In the genomic region with DNA sequence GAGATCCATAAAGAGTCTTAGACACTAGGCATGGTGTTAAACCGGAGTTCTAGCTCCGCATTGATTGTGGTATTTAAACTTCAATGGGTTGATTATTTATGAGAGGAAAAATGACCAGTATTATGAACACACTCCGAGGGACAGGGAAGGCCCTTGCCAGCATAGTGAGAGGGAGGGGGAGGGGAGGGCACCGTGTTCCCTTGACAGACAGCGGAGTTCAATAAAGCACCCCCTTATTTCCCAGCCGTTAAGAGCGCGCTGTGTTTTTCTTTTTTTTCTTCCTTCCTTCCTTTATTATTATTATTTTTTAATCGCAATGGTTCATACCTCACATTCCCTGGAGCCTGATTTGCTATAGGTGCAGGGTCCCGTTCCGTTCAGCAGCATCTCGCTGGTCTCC, we compare ENCODE assay signal across 9 mouse cellular contexts. TPM values are rescaled to one million over a fixed set of nuclear protein-coding genes. Genes with fewer than 3 reads are reported as not detected.
DNase-seq lines count a peak whose midpoint lies in the region; ATAC-seq and TF ChIP-seq lines count a peak whose summit lies in the region.
"Had no signal": no experiment of that assay in that cellular context is flagged by ENCODE, and none has a peak within 500 bp of the region (broad histone marks: within the 10 kb centered on the region; RNA-seq: fewer than 3 reads in every experiment).

No protein-coding gene starts in this region.

- no peak for TF ChIP-seq CTCF in midbrain, postnatal 0 days (IDR thresholded peaks at IDR 0.05)

- no peak overlapping the region for H3K27ac ChIP-seq in kidney, embryonic 16.5 days (ENCODE audit: low read length)
- H3K27ac ChIP-seq in embryonic facial prominence, embryonic 11.5 days (replicated peaks; ENCODE audit: low read depth, low read length): no peak overlapping the region
- peak overlapping the region; percentile 20 for H3K27ac ChIP-seq in hindbrain, embryonic 14.5 days
- peak overlapping the region; percentile 63; the same call in 1 of the 2 replicates for H3K27ac ChIP-seq in midbrain, postnatal 0 days (ENCODE audit: low read depth, low read length)

- H3K9me3 ChIP-seq in kidney, embryonic 16.5 days (ENCODE audit: low read length): no peaks in the 10 kb centered on the region
- H3K9me3 ChIP-seq in embryonic facial prominence, embryonic 11.5 days (replicated peaks; ENCODE audit: control insufficient read depth, low read length): no peaks in the 10 kb centered on the region
- no peaks in the 10 kb centered on the region for H3K9me3 ChIP-seq in hindbrain, embryonic 14.5 days (ENCODE audit: control insufficient read depth, low read length)
- H3K9me3 ChIP-seq in midbrain, postnatal 0 days (ENCODE audit: low read length): no peaks in the 10 kb centered on the region

- H3K9ac ChIP-seq in kidney, embryonic 16.5 days (replicated peaks; ENCODE audit: low read length): peak overlapping the region; percentile 59; the same call in 1 of the 2 replicates
- no peak overlapping the region for H3K9ac ChIP-seq in embryonic facial prominence, embryonic 11.5 days (replicated peaks; ENCODE audit: low read length)
- H3K9ac ChIP-seq in hindbrain, embryonic 14.5 days: peak overlapping the region; percentile 74
- peak overlapping the region; percentile 64 for H3K9ac ChIP-seq in midbrain, postnatal 0 days (replicated peaks; ENCODE audit: low read length, poor library complexity, severe bottlenecking)

- peaks cover 22% of the 10 kb centered on the region for H3K4me1 ChIP-seq in kidney, embryonic 16.5 days (ENCODE audit: insufficient read depth, low read length)
- peaks cover 2% of the 10 kb centered on the region; the same call in 1 of the 2 replicates for H3K4me1 ChIP-seq in embryonic facial prominence, embryonic 11.5 days (ENCODE audit: control insufficient read depth, insufficient read depth, low read length)
- peaks cover 12% of the 10 kb centered on the region for H3K4me1 ChIP-seq in hindbrain, embryonic 14.5 days (replicated peaks; ENCODE audit: control insufficient read depth, insufficient read depth, low read length)
- H3K4me1 ChIP-seq in midbrain, postnatal 0 days (ENCODE audit: insufficient read depth, low read length): no peaks in the 10 kb centered on the region

- peak overlapping the region; percentile 39 for H3K4me3 ChIP-seq in kidney, embryonic 16.5 days (ENCODE audit: low read length)
- H3K4me3 ChIP-seq in embryonic facial prominence, embryonic 11.5 days (ENCODE audit: low read depth, low read length): peak overlapping the region; percentile 26
- H3K4me3 ChIP-seq in hindbrain, embryonic 14.5 days (replicated peaks; ENCODE audit: low read length): peak overlapping the region; percentile 56
- peak overlapping the region; percentile 55 for H3K4me3 ChIP-seq in midbrain, postnatal 0 days (ENCODE audit: low read depth, low read length)

- peak overlapping the region; percentile 60 for H3K4me2 ChIP-seq in kidney, embryonic 16.5 days (replicated peaks; ENCODE audit: low read depth, low read length)
- peak overlapping the region; percentile 58 for H3K4me2 ChIP-seq in embryonic facial prominence, embryonic 11.5 days (ENCODE audit: low read depth, low read length)
- peak overlapping the region; percentile 87 for H3K4me2 ChIP-seq in hindbrain, embryonic 14.5 days (replicated peaks)
- H3K4me2 ChIP-seq in midbrain, postnatal 0 days (ENCODE audit: low read depth, low read length, poor library complexity, severe bottlenecking): peak overlapping the region; percentile 71

- no peak for ATAC-seq in kidney, embryonic 16.5 days (ENCODE audit: low FRiP score, low TSS enrichment)
- no peak for ATAC-seq in embryonic facial prominence, embryonic 11.5 days (replicated peaks; ENCODE audit: insufficient number of reproducible peaks, low FRiP score, low TSS enrichment, low read depth)
- no peak for ATAC-seq in hindbrain, embryonic 14.5 days (ENCODE audit: low FRiP score)
- no peak for ATAC-seq in midbrain, postnatal 0 days (ENCODE audit: low FRiP score)

- peaks cover 35% of the 10 kb centered on the region for H3K27me3 ChIP-seq in kidney, embryonic 16.5 days (ENCODE audit: insufficient read depth, low read length)
- peaks cover 10% of the 10 kb centered on the region; the same call in 1 of the 2 replicates for H3K27me3 ChIP-seq in embryonic facial prominence, embryonic 11.5 days (ENCODE audit: control insufficient read depth, insufficient read depth, low read length)
- peaks cover 4% of the 10 kb centered on the region; the same call in 1 of the 2 replicates for H3K27me3 ChIP-seq in hindbrain, embryonic 14.5 days (ENCODE audit: control insufficient read depth, insufficient read depth, low read length)
- peaks cover 3% of the 10 kb centered on the region; the same call in 1 of the 2 replicates for H3K27me3 ChIP-seq in midbrain, postnatal 0 days (ENCODE audit: insufficient read depth, low read length)

- no peaks in the 10 kb centered on the region for H3K36me3 ChIP-seq in kidney, embryonic 16.5 days (ENCODE audit: insufficient read depth, low read length)
- H3K36me3 ChIP-seq in embryonic facial prominence, embryonic 11.5 days (replicated peaks; ENCODE audit: control insufficient read depth, insufficient read depth, low read depth, low read length): no peaks in the 10 kb centered on the region
- no peaks in the 10 kb centered on the region for H3K36me3 ChIP-seq in hindbrain, embryonic 14.5 days (replicated peaks; ENCODE audit: control insufficient read depth, insufficient read depth)
- H3K36me3 ChIP-seq in midbrain, postnatal 0 days (ENCODE audit: insufficient read depth, low read length): no peaks in the 10 kb centered on the region

- DNase-seq in kidney, adult 8-10 months: no peak
- DNase-seq in embryonic facial prominence, embryonic 11.5 days (ENCODE audit: low spot score): peak; percentile 8
- no peak for DNase-seq in hindbrain, embryonic 14.5 days (ENCODE audit: low spot score)
- DNase-seq in midbrain, postnatal 0 days (ENCODE audit: low spot score): peak; percentile 19
- DNase-seq in urinary bladder, postnatal 4 days (ENCODE audit: low spot score in 2 of 2): no peak
- DNase-seq in urinary bladder, postnatal 10 days (ENCODE audit: low spot score): no peak
- DNase-seq in adrenal gland, adult 18-20 months (ENCODE audit: low spot score in 2 of 2): no peak

- WGBS in kidney, embryonic 16.5 days: 0% methylated on average over 12 of the region's 12 CpGs
- WGBS in embryonic facial prominence, embryonic 11.5 days: under 1% methylated on average over 12 of the region's 12 CpGs
- WGBS in hindbrain, embryonic 14.5 days: under 1% methylated on average over 12 of the region's 12 CpGs
- WGBS in midbrain, postnatal 0 days: 0% methylated on average over 12 of the region's 12 CpGs

RNA-seq across cellular contexts. Expression of gene Lrrtm3, which starts 2.6 kb away (rescaled TPM):
- polyA plus RNA-seq in kidney, embryonic 16.5 days (2015; fragmentation: Nextera tagmentation; extraction: Ambion mirVana): 0.35 and 0.53 TPM in 2 replicates
- polyA plus RNA-seq in embryonic facial prominence, embryonic 11.5 days (2014; fragmentation: Nextera tagmentation; extraction: Ambion mirVana): 0.36 and 1.3 TPM in 2 replicates
- polyA plus RNA-seq in hindbrain, embryonic 14.5 days (2014; fragmentation: Nextera tagmentation; extraction: Ambion mirVana): 35.9 and 37.2 TPM in 2 replicates
- total RNA-seq in midbrain, postnatal 0 days (2014; rRNA removed): 45.2 and 50.9 TPM in 2 replicates
- polyA plus RNA-seq in midbrain, postnatal 0 days (2015; fragmentation: Nextera tagmentation; extraction: Ambion mirVana): 41.0 and 44.3 TPM in 2 replicates
- 1 to 10 TPM in 1 of 2 experiments, under 1 TPM in 1; 0.96 to 1.2 TPM for total RNA-seq in adrenal gland, adult 18-20 months (2021)
- total RNA-seq: liver, adult 2 months had no signal
- polyA plus RNA-seq: liver, adult 2 months had no signal

Comparison
In these comparisons a context has a peak if more than half of its experiments do, and no peak if none do; other contexts are left out.
1. H3K27ac ChIP-seq: peak in hindbrain, embryonic 14.5 days (single experiment) and midbrain, postnatal 0 days (single experiment); none in kidney, embryonic 16.5 days (single experiment) and embryonic facial prominence, embryonic 11.5 days (single experiment).
2. DNase-seq: peak in embryonic facial prominence, embryonic 11.5 days (single experiment) and midbrain, postnatal 0 days (single experiment); none in kidney, adult 8-10 months (0 of 2), hindbrain, embryonic 14.5 days (single experiment), urinary bladder, postnatal 4 days (0 of 2), urinary bladder, postnatal 10 days (single experiment) and adrenal gland, adult 18-20 months (0 of 2).
3. RNA of gene Lrrtm3, which starts 2.6 kb away (polyA plus RNA-seq): 41.0 to 44.3 TPM in midbrain, postnatal 0 days and 35.9 to 37.2 TPM in hindbrain, embryonic 14.5 days; 0.36 to 1.3 TPM in embryonic facial prominence, embryonic 11.5 days and 0.35 to 0.53 TPM in kidney, embryonic 16.5 days; every median in the first group is over 10 times any median in the second.
4. Peak in every context shown above with its lines, with median percentiles within 50 percentile points of each other: H3K4me2 ChIP-seq and H3K4me3 ChIP-seq.